Mouse (Mus musculus): ENCODE results near the gene Atat1.

Gene Atat1

DNA sequence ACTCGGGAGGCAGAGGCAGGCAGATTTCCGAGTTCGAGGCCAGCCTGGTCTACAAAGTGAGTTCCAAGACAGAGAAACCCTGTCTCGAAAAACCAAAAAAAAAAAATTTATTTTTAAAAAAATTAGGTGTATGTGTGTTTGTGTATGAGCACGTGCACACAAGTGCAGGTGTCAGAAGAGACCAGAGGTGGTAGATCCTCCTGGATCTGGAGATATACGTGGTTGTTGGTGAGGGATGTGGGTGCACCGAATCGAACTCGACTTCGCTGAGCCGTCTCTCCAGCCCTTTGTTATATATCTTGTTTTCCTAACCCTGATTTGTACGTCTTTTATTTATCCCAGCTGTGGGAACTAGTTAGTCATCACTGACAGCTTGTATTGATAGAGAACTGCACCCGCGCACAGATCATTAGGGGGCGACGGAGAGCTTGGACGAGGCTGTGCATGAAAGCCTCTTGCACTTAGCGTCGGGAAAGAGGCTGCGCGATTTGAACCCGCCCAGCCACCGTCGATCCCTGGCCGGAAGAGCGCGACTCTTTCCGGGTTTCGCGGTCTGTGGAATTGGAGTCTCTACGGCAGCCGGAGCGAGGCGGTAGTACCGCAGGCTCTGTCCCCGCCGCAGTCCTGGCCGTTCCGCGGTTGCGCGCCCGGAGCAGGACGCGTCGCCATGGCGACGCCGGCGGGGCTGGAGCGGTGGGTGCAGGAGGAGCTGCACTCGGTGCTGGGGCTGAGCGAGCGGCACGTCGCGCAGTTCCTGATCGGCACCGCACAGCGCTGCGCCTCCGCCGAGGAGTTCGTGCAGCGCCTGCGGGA, 30.4 kb downstream of the Atat1 start, which contains the start of gene Dhx16:
Dhx16 (plus strand) TSS at position 575 of the 813 bp plus-strand sequence.
- in situ Hi-C loops (cut with MboI, MseI), result loop anchor here (10.0 kb wide), 1 partner anchor 1855 kb away; the partner anchor contains the start of genes H2-Ke6 and Ring1

DNA sequence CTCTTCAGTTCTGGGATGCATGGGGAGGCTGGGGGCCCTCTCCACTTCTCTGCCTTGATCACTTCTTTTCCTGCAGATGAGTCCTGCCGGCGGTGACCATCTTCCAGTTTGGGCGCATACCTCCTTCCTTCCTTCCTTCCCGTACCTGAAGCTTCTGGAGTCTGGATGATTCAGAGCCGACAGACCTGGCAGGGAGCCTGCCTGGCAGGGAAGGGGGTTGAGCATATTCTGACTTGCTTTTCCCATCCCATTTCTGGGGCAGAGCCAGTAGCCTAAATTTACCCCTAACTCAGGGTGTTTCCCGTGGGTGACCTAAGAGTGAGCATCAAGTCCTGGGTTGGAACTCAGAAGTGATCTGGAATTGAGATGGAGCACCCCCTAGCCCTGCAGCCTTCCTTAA, 35.2 kb downstream of the Atat1 start:
- in situ Hi-C loops (cut with MboI, MseI), result loop anchor here (5.0 to 10.0 kb wide), 3 partner anchors 37 to 1850 kb away; partner anchors contain the start of genes H2-Ke6, Ring1 and Tubb5

DNA sequence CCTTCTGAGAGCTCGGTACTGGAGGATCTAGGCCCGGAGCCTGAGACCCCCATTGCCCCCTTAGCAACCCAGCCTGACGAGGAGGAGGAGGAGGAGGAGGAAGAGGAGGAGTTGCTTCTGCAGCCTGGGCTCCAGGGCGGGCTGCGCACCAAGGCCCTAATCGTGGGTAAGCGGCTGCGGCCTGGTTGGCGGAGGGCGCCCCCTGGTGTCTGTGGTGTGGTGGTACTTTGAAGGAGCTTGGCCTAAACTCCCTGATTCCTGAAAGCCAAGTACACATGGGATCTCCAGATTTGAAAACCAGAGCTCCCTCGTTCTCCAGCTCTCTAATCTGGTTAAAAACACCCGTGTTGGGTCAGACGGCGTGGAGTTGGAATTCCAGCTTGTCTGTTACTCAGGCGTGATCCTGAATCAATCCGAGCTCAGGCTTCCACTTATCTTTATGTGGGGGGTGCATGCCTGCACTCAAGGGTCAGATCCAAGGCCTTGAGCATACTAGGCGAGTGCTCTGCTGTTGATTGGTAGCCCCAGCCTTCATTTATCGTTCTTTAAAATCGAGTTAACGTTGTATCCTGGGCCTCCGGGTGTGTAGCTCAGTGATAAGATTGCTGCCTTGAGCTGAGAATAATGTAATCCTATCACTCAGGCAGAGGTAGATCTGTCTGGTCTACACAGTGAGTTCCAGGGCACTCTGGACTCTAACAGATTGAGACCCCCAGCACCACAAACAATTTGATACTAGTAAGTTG, 35.9 kb downstream of the Atat1 start:
- in situ Hi-C loops (cut with MboI, MseI), result loop anchor here (5.0 to 10.0 kb wide), 3 partner anchors 37 to 1849 kb away; partner anchors contain the start of genes H2-Ke6, Ring1 and Tubb5

DNA sequence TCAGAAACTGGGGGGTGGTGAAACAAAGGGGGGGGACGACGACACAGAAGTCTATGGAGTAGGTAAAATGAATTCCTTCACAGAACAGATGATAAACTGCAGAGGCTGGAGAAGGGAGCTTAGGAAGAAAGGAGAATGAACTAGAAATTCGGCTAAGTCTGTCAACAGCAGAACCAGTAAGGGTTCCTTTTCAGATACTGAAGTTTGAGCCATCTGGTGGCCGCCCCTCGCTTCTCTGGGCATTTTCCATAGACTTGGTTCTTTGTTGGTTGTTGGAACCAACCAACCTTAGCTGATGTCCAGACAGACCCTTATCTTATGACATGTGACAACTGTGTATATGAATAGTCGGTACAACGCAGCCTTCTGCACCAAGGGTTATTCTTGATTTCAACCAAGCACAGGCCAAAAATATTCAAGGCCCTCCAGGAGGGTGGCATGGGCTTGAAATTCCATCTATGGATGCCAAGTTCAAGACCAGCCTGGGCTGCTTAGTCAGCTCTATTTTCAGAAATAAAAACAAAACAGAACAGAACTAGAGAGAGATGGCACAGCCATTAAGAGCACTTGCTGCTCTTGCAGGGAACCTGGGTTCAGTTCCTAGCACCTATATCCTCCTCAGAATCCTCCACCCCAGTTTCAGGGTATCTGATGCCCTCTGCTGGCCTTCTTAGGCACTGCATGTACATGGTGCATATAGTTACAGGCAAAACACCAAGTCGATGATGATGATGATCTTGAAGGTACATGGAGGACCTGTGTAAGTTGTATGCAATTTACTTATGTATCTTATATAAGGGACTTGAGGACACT, 38.8 kb downstream of the Atat1 start:
- in situ Hi-C loops (cut with MboI, MseI), result loop anchor here (5.0 to 10.0 kb wide), 3 partner anchors 34 to 1846 kb away; partner anchors contain the start of genes H2-Ke6, Ring1 and Tubb5

DNA sequence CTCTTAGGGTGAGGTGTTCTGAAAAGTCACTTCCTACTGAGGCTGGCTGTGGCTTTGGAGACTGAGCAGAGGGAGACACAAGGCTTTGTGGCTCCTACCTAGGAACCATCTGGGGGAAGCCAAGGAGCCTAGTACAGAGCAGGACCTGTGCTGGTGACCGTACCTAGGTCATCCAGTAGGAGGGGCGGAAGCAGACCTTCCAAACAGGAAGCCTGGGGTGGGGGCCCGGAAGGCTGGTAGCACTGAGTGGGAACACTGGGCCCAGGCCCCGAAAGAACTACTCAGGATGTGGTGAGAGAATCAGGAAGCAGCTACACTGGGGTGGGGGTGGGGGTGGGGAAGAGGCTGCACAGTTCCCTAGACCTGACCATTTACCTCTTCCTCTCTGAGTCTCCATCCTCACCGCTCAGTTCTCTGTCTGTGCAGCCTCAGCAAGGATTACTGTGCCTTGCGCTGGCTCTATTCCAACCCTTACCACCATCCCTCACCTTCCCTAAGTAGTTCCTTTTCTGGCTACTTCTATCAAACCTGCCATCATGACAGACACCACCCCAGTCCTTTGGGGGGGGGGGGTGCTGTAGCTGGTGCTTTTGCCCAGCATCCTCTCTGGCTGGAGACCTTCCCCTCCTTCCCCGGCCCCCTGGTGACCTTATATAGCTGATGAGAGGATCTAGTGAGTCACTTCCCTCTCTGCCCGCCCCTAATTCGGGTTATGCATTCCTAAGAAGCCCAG, 39.6 kb downstream of the Atat1 start:
- in situ Hi-C loops (cut with MboI, MseI), result loop anchor here (5.0 to 10.0 kb wide), 3 partner anchors 33 to 1846 kb away; partner anchors contain the start of genes H2-Ke6, Ring1 and Tubb5

DNA sequence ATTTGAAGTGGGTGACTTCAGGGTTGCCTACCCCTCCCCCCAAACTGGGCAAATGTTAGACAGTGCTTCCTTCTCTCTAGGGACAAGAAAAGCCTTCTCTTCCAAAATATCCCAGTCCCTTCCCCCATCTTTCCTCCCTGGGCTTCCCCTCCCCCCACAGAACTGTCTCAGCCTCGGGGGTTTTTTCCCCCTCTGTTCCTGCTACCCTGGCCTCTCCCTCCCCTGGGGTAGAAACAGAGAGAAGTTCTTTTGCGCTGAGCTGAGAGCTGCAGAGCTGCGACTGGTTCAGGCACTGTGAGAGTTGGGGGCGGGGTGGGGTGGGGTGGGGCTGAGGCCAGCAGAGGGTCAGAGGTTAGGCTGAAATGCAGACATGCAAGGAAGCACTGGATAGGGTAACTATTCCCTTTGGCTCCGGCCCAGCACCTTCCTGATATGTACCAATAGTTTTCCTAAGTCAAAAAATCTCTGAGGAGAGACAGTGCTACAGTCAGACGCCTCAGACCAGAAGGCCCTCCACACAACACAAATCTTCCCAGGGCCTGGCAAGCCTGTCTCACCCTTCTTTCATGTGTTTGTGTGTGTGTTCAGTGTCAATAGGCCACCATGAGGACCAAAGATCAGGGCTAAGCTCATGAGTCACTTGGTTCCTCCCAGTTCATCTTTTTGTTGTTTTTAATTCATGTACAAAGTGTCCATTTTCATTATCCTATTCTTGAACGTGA, 40.4 kb downstream of the Atat1 start:
- in situ Hi-C loops (cut with MboI, MseI), result loop anchor here (5.0 to 10.0 kb wide), 3 partner anchors 32 to 1845 kb away; partner anchors contain the start of genes H2-Ke6, Ring1 and Tubb5

DNA sequence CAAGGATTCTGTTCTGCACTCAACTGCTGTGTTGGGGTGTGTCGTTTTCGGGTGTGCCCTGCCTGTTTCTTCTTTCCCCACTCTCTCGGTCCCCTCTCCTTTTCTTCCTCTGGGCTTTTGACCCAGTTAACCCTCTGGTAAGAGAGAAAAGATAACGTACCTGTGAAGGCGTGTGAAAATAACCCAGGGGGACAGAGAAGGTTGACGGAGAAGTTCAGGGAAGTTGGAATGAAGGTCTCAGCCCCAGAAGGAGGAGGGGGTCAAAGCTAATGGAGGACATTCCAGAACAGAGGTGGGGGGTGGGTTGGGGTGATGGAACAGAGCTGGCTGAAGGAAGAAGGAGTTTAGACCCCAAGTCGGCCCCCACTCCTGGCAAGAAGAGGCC, 40.9 kb downstream of the Atat1 start:
- in situ Hi-C loops (cut with MboI, MseI), result no loop called here

DNA sequence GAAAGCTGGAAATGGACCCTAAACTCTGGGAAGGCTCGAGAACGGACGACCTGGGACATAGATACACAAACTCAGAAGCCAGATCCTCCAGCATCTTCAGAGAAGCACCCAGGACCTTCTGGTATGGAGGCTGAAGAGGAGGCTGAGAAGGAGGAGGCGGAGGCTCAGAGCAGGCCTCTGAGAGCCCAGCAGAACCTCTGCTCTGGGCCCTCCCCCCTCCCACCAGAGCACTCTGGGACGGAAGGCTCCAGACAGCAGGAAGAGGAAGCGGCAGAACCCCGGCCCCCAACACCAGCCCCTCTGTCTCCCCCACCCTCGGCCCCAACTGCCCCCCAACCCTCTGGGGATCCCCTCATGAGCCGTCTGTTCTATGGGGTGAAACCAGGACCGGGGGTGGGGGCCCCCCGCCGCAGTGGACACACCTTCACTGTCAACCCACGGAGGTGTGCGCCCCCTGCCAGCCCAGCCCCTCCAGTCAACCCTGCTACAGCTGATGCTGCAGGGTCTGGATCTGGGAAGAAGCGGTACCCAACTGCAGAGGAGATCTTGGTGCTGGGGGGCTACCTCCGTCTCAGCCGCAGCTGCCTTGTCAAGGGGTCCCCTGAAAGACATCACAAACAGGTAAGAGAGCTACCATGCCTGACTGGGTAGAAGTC, 41.6 kb downstream of the Atat1 start:
- in situ Hi-C loops (cut with MboI, MseI), result no loop called here

DNA sequence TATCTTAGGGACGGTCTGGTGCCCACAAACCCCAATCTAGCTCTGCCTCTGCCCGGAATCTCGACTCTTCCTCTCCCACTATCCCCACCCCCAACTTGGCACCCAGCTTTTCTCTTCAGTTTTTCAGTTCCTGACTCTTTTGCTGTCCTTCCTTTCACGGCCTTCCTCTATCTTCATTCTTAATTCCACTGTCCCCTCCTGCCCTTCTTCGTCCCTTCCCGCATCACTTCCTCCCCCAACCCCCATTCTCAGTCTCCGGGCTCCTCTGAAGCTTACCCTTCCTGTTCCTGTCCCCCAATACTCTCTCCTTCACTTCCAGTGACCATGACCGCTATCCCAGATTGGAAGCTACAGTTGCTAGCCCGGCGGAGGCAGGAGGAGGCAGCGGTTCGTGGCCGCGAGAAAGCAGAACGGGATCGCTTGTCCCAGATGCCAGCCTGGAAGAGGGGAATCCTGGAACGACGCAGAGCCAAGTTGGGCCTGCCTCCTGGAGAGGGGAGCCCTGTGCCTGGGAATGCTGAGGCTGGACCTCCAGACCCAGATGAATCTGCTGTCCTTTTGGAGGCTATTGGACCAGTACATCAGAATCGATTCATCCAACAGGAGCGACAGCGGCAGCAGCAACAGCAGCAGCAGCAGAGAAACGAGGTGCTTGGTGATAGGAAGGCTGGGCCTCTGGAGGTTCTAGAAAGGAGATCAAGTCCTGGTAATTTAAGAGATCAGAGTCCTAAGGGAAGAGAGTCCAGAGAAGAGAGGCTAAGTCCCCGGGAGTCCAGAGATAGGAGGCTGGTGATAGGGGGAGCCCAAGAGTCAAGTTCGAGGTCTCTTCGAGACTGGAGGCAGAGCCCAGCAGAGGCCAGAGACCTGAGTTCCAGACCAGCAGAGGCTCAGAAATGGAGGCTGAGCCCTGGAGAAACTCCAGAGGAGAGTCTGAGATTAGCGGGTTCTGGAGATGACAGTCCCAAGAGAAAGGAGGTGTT, 42.7 kb downstream of the Atat1 start:
- in situ Hi-C loops (cut with MboI, MseI), result no loop called here

DNA sequence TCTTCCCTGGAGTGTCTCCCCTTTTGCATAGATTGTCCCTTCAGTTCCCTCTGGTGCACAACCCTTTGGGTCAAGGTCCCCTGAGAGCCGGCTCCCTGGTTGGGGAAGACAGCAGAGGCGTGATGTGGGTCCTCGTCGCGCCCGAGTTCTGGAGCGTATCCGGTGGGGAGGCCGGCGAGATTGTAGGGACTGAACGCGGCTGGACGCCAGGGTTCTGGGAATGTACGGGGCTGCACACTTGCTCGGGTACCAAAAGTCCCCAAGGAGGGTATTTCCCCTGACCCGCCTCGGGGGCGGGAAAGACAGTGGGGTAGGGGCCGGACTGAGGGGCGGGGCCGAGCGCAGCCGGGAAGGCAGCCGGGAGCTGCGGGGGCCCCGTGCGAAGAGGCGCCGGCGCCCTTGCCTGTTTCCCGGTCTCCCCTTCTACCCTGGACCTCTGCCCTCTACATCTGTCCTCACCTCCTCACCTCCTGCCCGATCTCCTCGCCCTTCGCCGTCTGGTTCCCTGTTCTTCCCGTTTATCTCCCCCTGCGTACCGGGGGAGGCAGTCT, 43.5 kb downstream of the Atat1 start:
- in situ Hi-C loops (cut with MboI, MseI), result no loop called here

DNA sequence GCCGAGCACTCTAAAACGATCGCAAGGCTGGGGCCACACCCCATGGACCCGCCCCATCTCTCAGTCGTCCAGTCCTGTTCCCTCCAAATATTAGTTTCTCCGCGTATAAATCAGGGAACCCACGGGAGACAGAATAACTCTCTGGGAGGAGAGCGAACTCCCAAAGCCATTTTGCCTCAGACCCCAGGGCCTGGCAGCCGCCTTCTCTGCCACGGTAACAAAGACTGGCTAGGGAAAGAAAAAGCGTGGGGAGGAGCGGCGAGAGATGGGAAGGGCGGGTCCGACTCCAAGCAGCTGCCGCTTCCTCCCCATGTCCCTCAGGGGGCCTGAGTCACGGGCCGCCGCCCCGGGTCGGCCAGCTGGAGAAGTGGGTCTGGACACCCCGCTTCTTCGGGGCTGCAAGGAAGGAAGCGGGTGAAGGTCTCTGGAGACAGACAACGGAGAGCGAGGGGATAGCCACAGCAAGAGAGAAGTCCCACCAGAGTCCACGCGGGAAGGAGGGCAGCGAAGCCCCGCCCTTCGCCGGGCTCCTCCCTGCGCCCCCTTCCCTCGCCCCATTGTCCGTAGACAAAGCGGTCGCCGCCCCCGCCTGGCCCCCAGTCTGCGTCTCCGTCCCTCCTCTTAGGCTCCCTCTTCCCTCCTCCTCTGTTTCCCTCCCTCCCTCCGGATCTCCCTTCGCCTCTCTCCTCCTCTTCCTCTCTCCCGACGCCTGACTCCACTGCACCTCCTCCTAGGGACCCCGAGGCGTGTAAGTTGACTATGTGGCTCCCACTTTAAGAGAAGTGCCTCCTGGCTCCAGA, 44.2 kb downstream of the Atat1 start, which contains the start of gene Ppp1r18:
Ppp1r18 (plus strand) TSS at position 113 of the 800 bp plus-strand sequence.
- in situ Hi-C loops (cut with MboI, MseI), result no loop called here

DNA sequence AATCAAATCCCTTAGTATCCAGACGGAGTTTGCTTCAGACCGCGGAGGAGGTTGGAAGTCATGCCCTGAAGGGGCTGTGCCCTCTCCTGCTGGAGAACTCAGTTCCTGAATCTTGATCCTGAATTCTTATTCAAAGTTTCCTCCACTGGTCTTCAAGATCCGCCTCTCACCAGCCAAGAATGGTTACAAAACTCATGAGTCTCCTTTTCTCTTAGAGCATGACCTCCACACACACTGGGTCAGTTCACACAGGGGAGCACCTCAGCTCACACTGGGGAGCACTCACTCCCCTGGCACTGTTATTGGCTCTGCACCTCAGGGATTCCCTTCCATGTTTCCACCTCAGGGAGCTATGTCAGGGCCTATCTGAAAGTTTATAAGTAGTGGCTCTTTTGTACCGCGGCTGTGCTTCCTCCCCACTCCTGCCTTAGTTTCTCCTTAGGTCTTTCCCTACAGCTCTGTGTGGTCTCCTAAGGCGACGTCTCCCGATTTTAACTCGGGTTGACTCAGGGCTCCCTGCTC, 45.0 kb downstream of the Atat1 start:
- in situ Hi-C loops (cut with MboI, MseI), result no loop called here

DNA sequence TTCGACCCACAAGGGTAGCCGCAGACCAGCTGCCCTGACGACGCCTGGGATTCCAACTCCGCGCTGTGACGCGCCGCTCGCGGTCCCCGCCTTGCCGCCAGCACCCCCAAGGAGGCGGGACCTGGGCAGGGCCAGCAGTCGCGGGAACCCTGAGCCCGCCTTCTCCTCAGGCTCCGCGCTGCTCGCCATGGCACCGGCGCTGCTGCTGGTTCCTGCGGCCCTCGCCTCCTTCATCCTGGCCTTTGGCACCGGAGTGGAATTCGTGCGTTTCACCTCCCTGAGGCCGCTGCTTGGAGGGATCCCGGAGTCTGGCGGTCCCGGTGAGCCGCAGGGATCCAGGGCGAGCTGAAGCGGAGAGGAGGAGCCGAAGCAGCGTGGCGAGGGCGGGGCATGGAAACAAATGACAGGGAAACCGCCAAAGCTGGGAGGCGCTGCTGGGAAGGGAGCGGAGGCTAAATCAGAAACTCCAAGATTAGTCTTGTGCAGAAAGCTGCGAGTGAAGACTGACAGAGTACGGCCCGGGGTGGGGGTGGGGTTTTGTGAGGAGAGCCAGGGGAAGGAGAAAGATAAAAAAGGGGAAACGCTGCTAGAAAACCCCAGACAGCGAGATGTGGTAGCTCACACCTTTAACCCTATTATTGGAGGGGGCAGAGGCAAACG, 48.5 kb downstream of the Atat1 start, which contains the start of gene Nrm:
Nrm (plus strand) TSS at position 121 of the 660 bp plus-strand sequence.
- in situ Hi-C loops (cut with MboI, MseI), result no loop called here

DNA sequence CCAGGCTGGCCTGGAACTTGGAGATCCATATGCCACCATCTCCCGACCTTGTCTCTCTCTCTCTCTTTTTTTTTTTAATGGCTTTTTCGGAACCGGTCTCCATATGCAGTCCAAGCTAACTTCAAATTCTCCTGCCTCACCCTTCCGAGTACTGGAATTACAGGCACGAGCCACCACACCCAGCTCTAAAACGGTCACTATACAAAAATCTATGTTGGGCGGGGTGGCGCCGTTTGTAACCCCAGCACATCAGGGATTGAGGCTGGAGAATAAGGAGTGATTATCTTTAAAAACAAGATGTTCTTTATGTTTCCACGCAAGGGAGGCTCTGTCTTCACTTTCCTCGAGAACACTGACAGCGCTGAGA, 49.1 kb downstream of the Atat1 start:
- in situ Hi-C loops (cut with MboI, MseI), result no loop called here

DNA sequence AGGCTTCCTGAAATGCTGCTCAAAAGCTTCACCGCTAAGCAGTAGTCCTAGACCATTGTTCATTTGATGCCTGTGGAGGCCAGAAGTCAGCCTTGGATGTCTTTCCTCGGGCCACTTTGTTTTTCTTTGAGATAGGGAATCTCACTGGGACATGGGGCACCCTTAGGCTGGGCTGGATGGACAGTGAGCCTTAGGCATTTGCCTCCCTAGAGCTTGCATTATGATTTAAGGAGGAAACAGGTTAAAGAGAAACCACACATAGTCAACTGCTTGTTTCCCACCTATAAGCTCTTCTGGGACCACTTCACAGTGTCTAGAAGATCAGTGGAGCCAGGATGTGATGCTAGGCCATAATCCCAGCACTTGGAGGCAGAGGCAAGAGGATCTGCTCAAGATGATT, 50.0 kb downstream of the Atat1 start:
- in situ Hi-C loops (cut with MboI, MseI), result no loop called here

DNA sequence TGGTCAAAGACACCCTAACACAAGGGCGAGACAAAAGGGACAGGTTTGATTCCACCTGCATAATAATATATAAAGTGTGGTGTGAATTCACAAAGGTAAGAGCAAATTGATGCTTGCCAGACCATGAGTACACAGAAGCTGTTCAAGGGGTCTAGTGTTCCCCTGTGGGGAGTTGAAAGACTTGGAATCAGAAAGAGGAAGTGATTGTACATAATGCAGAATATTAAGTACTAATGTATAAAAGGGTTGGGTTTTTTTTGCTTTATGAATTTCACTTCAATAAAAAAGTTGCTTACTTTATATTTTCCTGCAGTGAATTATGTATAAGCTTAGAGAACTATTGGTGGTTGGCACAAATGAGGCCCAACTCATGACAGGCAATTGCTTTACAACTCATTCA, 50.5 kb downstream of the Atat1 start:
- in situ Hi-C loops (cut with MboI, MseI), result no loop called here

Measured in T-helper 2 cell (primary cell).